Mouse (Mus musculus) limb, embryonic 13.5 days (tissue): Measurements from ENCODE around the gene Lysmd2. TPM values are rescaled to one million over a fixed set of nuclear protein-coding genes. Genes with fewer than 3 reads are reported as not detected.
"Not testable (repeated sequence)": the region's sequence is repeated elsewhere in the genome, so short reads cannot be mapped to it uniquely, and the experiment has no call there.

Experiments used
- ATAC-seq: fragments of 200-750 bp; cut with Nextera tagmentation; 2 replicates; pipeline ENCODE4 v1.8.0; 2017; ENCODE audit warnings: low read depth, moderate number of reproducible peaks, moderate TSS enrichment; ENCODE audit not compliant: low FRiP score
- H3K27ac ChIP-seq: fragments of 300-500 bp; sonication (generic); 2 replicates; pipeline ENCODE4 v1.5.1; 2015; ENCODE audit warnings: inconsistent platforms, mild to moderate bottlenecking, moderate library complexity
- H3K27me3 ChIP-seq: fragments of 300-500 bp; sonication (generic); 2 replicates; pipeline ENCODE4 v1.6.1; 2015; ENCODE audit warnings: mild to moderate bottlenecking, inconsistent platforms
- H3K36me3 ChIP-seq: fragments of 300-500 bp; sonication (generic); 2 replicates; pipeline ENCODE4 v1.6.1; 2015; ENCODE audit warnings: inconsistent platforms, mild to moderate bottlenecking, moderate library complexity
- H3K4me1 ChIP-seq: fragments of 300-500 bp; sonication (generic); 2 replicates; pipeline ENCODE4 v1.6.1; 2015; ENCODE audit warnings: inconsistent platforms
- H3K4me2 ChIP-seq: fragments of 300-500 bp; sonication (generic); replicated peaks from 2 replicates; pipeline ENCODE4 v1.6.1; 2015; ENCODE audit warnings: inconsistent platforms, mild to moderate bottlenecking, moderate library complexity
- H3K4me3 ChIP-seq: fragments of 300-500 bp; sonication (generic); 2 replicates; pipeline ENCODE4 v1.5.1; 2015; ENCODE audit warnings: moderate library complexity, mild to moderate bottlenecking, inconsistent platforms
- H3K9ac ChIP-seq: fragments of 300-500 bp; sonication (generic); 2 replicates; pipeline ENCODE4 v1.6.1; 2015; ENCODE audit warnings: mild to moderate bottlenecking, inconsistent platforms
- H3K9me3 ChIP-seq: fragments of 300-500 bp; sonication (generic); 2 replicates; pipeline ENCODE4 v1.6.1; 2016; ENCODE audit warnings: inconsistent platforms
- WGBS: fragments of 180-500 bp; shearing (Covaris S2); methylation state at CpG from one replicate; pipeline ENCODE4 v1.1.7; 2015; 5-methylcytosine and 5-hydroxymethylcytosine counted together
- polyA plus RNA-seq: library from polyadenylated mRNA; unstranded; fragments of >200 nt; fragmentation: Nextera tagmentation; extraction: Ambion mirVana; gene quantifications from 2 replicates; pipeline ENCODE4 v1.2.1, GENCODE M21; 2015

The Lysmd2 gene
- polyA plus RNA-seq, 1 experiment from 2014 or later: 38.3 TPM

DNA sequence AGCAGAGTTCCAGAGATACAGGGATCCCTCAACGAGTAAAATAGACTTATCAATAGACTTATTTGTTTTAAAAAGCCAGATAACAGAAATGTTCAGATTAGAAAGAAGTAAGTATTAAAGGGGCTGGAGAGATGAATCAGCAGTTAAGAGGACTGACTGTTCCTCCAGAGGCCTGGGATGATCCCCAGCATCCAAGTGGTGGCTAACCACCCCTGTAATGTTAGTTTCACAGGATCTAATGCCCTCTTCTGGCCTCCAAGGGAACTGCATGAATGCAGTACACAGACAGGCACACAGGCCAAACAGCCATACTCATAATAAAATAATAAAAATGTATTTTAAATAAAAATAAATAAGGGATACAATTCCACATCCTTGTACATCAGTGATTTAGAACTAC is 7.4 kb downstream of the Lysmd2 start:
- Histone ChIP-seq H3K27me3 (no peaks in the 10 kb centered on the region), H3K4me1 (peaks cover 9% of the 10 kb centered on the region; the same call in 1 of the 2 replicates), H3K4me3 (no peak overlapping the region), H3K27ac (no peak overlapping the region), H3K9ac (no peak overlapping the region), H3K9me3 (no peaks in the 10 kb centered on the region), H3K4me2 (no peak overlapping the region), H3K36me3 (peaks cover 9% of the 10 kb centered on the region)
- no peak for ATAC-seq
- WGBS: 58% methylated on average over 1 of the region's 1 CpGs

DNA sequence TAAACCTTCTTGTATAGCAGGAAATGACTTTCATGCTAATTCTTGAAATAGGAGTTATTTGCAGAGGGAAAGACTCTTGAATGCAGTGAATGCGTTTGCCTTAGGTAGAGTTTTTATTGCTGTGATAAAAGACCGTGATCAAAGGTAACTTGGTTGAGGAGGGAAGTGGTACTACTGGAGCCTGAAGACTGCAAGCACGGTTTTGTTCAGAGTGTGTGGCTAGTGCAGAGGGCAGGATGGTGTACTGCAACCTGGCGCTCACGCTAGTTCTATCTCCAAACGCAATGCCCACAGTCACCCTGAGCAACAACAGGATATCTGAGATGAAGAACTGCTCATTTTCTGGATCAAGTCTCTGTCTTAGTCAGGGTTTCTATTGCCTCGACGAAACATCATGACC is 8.1 kb downstream of the Lysmd2 start:
- Histone ChIP-seq H3K9me3 (no peaks in the 10 kb centered on the region), H3K4me2 (no peak overlapping the region), H3K4me3 (no peak overlapping the region), H3K9ac (no peak overlapping the region), H3K27me3 (no peaks in the 10 kb centered on the region), H3K36me3 (peaks cover 13% of the 10 kb centered on the region), H3K27ac (no peak overlapping the region), H3K4me1 (peaks cover 9% of the 10 kb centered on the region; the same call in 1 of the 2 replicates)
- WGBS: 73% methylated on average over 8 of the region's 8 CpGs
- ATAC-seq: no peak

DNA sequence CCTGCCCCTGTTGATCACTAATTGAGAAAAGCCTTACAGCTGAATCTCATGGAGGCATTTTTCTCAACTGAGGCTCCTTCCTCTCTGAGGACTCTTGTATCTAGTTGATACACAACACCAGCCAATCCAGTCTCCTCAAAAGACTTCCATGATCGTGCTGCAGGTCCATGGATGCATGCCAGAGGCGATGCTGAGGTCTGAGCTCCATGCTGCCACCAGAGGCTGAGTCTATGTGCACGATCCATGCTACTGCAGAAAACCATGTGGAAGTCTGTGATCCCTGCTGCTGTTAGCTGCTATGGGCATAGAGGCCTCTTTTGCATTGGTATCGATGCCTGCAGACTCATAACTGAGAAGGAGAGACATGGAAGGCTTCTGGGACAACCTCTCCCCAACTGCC is 8.7 kb downstream of the Lysmd2 start:
- H3K4me1 ChIP-seq: peaks cover 9% of the 10 kb centered on the region; the same call in 1 of the 2 replicates
- H3K27ac ChIP-seq: no peak overlapping the region
- H3K4me2 ChIP-seq: no peak overlapping the region
- H3K27me3 ChIP-seq: no peaks in the 10 kb centered on the region
- WGBS: 80% methylated on average over 4 of the region's 4 CpGs
- H3K36me3 ChIP-seq: peaks cover 13% of the 10 kb centered on the region
- H3K4me3 ChIP-seq: no peak overlapping the region
- ATAC-seq: no peak
- H3K9me3 ChIP-seq: no peaks in the 10 kb centered on the region
- no peak overlapping the region for H3K9ac ChIP-seq

DNA sequence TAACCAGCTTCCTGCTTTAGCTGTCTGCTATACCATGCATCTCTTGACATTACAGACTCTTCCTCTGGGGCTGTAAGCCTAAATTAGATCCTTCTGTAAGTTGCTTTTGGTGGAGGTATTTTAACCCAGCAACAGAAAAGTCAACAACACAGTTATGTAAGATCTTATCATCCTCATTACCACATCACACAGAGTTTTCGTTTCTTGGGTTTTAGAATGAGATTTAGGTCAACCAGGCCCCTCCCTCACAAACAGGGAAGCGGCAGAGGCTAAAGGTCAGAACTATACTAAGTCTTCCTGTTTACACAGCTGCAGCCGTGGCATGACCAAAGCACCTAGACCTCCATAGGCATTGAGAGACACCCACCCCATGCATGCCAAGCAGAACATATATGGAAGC is 19.9 kb downstream of the Lysmd2 start:
- no peak for ATAC-seq
- Histone ChIP-seq H3K27ac (no peak overlapping the region), H3K4me3 (no peak overlapping the region), H3K9ac (no peak overlapping the region), H3K4me1 (no peaks in the 10 kb centered on the region), H3K36me3 (peaks cover 4% of the 10 kb centered on the region; the same call in 1 of the 2 replicates), H3K9me3 (no peaks in the 10 kb centered on the region), H3K27me3 (no peaks in the 10 kb centered on the region), H3K4me2 (no peak overlapping the region)
- WGBS: 47% methylated on average over 3 of the region's 3 CpGs

DNA sequence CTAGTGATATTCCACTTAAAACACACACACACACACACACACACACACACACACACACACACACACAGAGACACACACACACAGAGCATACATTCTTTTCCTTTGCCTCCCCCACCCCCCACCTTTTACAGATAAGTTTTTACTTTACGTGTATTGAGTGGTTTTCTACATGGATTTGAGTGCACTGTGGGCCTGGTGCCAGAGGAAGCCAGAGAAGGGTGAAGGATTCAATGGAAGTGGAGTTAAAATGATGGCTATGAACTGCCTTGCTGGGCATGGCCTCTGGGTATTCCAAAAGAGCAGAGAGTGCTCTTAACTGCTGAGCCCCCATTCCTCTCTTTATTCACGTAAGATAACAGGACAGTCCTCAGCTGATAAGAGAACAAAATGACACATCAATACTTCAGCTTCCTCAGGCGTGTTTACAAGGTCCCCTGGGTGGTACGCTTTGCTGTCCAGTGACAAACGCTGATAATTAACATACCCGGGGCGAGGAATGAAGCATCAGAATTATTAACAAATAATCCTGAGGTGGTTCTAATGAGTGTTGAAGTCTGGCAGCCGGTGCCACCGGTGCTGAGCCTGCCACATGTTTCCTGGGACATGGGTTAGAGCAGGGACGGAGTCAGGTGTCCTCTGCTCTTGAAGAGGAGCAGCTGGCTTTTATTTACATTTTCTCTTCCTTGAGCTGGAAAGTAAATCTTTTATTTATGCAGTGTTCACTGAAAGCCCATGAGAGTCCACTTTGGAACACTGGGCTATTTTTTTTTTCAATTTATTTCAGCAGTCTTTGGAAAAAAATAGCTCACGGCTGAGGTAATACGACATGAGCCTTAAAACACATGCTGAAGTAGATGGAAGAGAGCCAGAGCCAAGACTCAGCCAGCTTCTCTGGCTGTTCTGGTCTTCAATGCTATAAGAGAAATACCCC is 28.7 kb downstream of the Lysmd2 start:
- H3K9ac ChIP-seq: no peak overlapping the region
- ATAC-seq: peak; percentile 76
- peak overlapping the region; percentile 25 for H3K4me2 ChIP-seq
- H3K27me3 ChIP-seq: no peaks in the 10 kb centered on the region
- peaks cover 20% of the 10 kb centered on the region for H3K4me1 ChIP-seq
- 38% methylated on average over 12 of the region's 12 CpGs for WGBS
- no peak overlapping the region for H3K4me3 ChIP-seq
- peak overlapping the region; percentile 75 for H3K27ac ChIP-seq
- H3K9me3 ChIP-seq: no peaks in the 10 kb centered on the region
- no peaks in the 10 kb centered on the region for H3K36me3 ChIP-seq

DNA sequence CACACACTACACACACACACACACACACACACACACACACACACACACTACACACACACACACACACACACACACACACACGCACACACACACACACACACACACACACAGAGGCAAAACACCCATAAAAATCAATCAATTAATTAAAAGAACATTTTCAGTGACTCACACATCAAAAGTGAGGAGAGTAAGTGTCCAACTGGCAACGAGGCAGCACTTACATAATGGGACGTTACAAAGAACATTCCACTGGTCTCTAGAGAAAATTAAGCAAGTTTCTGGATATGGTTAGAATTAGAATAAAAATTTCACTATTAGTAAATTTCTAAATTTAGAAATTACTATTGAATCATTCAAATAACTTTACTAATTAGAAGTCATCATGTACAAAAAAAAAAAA is 30.9 kb downstream of the Lysmd2 start:
- 52% methylated on average over 3 of the region's 3 CpGs for WGBS
- ATAC-seq, H3K4me2 ChIP-seq, H3K27ac ChIP-seq, H3K9me3 ChIP-seq, H3K9ac ChIP-seq, H3K27me3 ChIP-seq, H3K4me3 ChIP-seq, H3K36me3 ChIP-seq: not testable (repeated sequence)
- H3K4me1 ChIP-seq: peaks cover 20% of the 10 kb centered on the region

DNA sequence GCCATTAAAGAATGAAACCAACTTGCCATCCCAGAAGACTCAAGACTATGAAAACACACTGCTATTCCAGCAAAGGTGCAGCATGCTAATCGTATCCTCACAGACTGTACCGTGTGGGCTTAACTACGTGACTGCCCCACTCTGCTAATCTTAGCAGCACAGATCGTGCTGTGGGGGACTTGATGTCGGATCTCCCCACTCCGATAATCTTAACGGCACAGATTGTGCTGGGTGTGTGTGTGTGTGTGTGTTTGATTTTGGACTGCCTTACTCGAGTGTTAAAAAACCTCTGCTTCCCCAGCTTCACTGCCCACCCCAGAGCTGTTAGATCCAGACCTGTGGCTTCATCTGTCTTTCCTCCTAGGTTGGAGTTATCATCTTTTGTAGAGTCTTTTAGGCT is 35.4 kb downstream of the Lysmd2 start:
- Histone ChIP-seq H3K4me1 (no peaks in the 10 kb centered on the region), H3K4me2 (no peak overlapping the region), H3K27me3 (no peaks in the 10 kb centered on the region), H3K36me3 (no peaks in the 10 kb centered on the region), H3K4me3 (no peak overlapping the region), H3K27ac (no peak overlapping the region), H3K9me3 (no peaks in the 10 kb centered on the region), H3K9ac (no peak overlapping the region)
- no peak for ATAC-seq
- WGBS: 86% methylated on average over 8 of the region's 8 CpGs

DNA sequence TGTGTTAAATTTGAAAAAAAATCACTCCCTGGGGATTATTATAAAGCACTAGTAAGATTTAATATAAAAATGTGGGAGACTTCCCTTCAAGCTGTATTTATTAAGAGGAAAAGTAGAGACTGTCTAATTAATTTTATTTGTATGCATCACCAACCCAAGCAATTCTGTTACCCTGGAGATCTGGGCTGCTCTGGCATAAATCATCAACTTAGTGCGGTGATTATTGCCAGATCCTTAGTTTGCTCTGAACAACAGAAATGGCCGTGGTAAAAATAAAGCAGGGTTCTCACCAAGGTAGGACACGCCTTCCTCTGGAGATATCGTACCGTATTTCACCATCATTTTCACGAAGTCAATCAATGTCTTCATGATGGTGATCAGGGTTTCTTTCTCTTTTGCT is 39.8 kb downstream of the Lysmd2 start:
- H3K9me3 ChIP-seq: no peaks in the 10 kb centered on the region
- WGBS: 76% methylated on average over 6 of the region's 6 CpGs
- H3K4me3 ChIP-seq: no peak overlapping the region
- H3K4me2 ChIP-seq: no peak overlapping the region
- no peak overlapping the region for H3K27ac ChIP-seq
- H3K27me3 ChIP-seq: no peaks in the 10 kb centered on the region
- ATAC-seq: no peak
- no peaks in the 10 kb centered on the region for H3K4me1 ChIP-seq
- no peak overlapping the region for H3K9ac ChIP-seq
- H3K36me3 ChIP-seq: no peaks in the 10 kb centered on the region

DNA sequence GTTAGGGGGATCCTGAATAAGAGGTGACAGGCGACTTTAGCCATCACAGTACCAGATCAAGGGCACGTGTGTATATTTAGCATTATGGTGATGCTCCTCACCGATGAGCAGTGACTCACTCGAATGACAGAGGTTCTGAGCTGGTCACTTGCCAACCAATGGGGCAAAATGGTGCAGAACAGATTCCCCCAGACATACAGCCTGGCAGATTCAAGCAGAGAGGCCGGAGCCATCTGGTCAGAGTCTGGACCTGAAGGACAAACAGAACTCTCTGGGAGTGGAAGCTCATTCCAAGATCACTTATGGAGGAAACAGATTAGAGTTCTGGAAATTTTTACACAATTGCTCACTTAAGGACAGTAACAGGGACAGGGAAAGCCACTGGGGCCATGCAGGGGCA is 41.1 kb downstream of the Lysmd2 start:
- H3K4me2 ChIP-seq: no peak overlapping the region
- no peaks in the 10 kb centered on the region for H3K36me3 ChIP-seq
- H3K27ac ChIP-seq: no peak overlapping the region
- H3K9me3 ChIP-seq: no peaks in the 10 kb centered on the region
- no peak overlapping the region for H3K4me3 ChIP-seq
- H3K4me1 ChIP-seq: no peaks in the 10 kb centered on the region
- WGBS: 77% methylated on average over 5 of the region's 5 CpGs
- ATAC-seq: no peak
- H3K9ac ChIP-seq: no peak overlapping the region
- H3K27me3 ChIP-seq: no peaks in the 10 kb centered on the region

DNA sequence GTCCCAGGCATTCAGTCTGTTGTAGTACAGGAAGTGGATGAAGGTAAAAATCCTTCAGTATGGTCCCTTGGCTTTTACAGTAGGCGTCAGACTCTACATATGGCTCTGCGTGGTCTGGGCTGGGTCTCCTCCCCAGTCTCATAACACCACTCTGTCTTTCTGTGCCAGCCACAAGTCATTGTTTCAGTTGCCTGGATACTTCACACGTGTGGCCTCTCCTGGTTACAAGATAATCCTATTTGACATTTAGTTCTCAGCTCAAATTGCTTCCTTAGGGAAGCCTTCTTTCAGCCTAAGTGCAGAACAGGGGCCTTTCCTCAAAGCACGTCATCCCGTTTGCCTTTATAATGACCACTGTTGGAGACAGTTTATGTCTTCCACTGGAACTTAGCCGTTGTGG is 47.2 kb downstream of the Lysmd2 start:
- WGBS: 80% methylated on average over 6 of the region's 6 CpGs
- Histone ChIP-seq H3K27ac (no peak overlapping the region), H3K4me2 (no peak overlapping the region), H3K27me3 (no peaks in the 10 kb centered on the region), H3K9me3 (no peaks in the 10 kb centered on the region), H3K36me3 (no peaks in the 10 kb centered on the region), H3K4me3 (no peak overlapping the region), H3K9ac (no peak overlapping the region), H3K4me1 (no peaks in the 10 kb centered on the region)
- ATAC-seq: no peak

DNA sequence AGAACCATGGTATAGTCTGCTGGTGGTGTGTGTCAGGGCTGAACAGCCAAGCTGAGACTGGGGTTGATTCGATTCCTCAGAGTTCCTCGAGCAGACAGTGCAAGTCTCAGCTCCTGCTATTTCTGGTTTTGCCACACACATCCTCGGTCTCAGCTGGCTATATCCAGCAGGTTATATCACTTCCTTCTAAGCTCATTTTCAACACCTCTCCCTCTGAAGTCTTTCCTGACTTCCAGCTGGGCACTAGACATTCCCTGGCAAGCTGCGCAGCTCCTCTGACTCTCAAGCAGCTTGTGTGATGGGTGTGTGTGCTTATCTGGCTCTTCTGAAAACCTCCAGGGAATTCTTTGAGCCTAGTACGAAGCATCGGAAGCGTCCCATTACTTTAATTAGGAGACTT is 50.7 kb downstream of the Lysmd2 start:
- H3K4me2 ChIP-seq: no peak overlapping the region
- no peak for ATAC-seq
- no peaks in the 10 kb centered on the region for H3K36me3 ChIP-seq
- H3K9me3 ChIP-seq: no peaks in the 10 kb centered on the region
- H3K4me3 ChIP-seq: no peak overlapping the region
- no peak overlapping the region for H3K9ac ChIP-seq
- WGBS: 67% methylated on average over 7 of the region's 7 CpGs
- no peak overlapping the region for H3K27ac ChIP-seq
- H3K27me3 ChIP-seq: no peaks in the 10 kb centered on the region
- H3K4me1 ChIP-seq: no peaks in the 10 kb centered on the region

DNA sequence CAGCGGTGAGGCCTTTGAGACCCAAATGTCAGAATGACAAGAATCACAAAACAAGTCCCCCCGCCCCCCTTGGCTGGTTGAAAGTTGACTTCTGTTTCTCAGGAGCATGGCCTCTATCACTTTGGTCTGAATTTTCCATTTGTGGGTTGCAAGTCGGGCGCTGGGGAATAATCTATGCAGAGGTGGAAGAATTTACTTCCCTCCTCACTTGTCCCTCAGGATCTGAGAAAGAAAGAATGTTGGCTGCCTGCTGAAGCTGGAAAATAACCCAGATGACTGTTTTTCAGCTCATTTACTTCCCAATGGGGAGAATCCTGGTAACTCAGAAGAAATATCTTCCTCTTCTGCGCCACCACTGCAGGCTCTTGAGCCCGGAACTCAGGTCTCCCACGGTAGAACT is 52.8 kb downstream of the Lysmd2 start:
- H3K36me3 ChIP-seq: no peaks in the 10 kb centered on the region
- no peak overlapping the region for H3K9ac ChIP-seq
- no peak overlapping the region for H3K27ac ChIP-seq
- ATAC-seq: no peak
- H3K4me1 ChIP-seq: no peaks in the 10 kb centered on the region
- no peak overlapping the region for H3K4me2 ChIP-seq
- 81% methylated on average over 7 of the region's 7 CpGs for WGBS
- H3K9me3 ChIP-seq: no peaks in the 10 kb centered on the region
- peaks cover under 1% of the 10 kb centered on the region; the same call in 1 of the 2 replicates for H3K27me3 ChIP-seq
- H3K4me3 ChIP-seq: no peak overlapping the region

DNA sequence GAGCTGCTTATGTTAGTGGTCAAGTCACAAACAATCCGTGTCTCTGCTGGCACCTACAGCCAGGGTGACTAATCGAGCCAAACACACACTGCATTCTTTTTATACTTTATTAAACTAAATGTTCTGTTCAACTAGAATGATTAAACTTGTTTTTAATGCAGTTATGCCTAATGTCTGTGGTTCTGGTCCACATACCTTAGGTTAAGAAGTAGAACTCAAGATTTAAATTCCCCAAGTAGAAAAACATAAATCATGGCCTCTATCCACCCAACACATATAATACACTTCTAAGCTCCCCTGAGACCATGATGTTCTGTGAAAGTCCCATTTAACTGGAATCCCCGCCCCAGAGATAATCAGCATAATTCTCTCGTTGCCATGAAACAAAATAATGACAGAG is 54.1 kb downstream of the Lysmd2 start:
- H3K4me2 ChIP-seq: no peak overlapping the region
- no peaks in the 10 kb centered on the region for H3K4me1 ChIP-seq
- H3K27me3 ChIP-seq: peaks cover 5% of the 10 kb centered on the region
- WGBS: 69% methylated on average over 4 of the region's 4 CpGs
- no peak for ATAC-seq
- H3K4me3 ChIP-seq: no peak overlapping the region
- H3K9ac ChIP-seq: no peak overlapping the region
- H3K27ac ChIP-seq: no peak overlapping the region
- H3K36me3 ChIP-seq: no peaks in the 10 kb centered on the region
- H3K9me3 ChIP-seq: no peaks in the 10 kb centered on the region
